Mouse (Mus musculus) adrenal gland, postnatal 36 days (tissue): ENCODE results near the gene Cd40lg. TPM values are rescaled to one million over a fixed set of nuclear protein-coding genes. Genes with fewer than 3 reads are reported as not detected.

Experiments
- total RNA-seq, 2 experiments: library from RNA; stranded (reverse); gene quantifications; 2 replicates each; pipeline ENCODE4 v1.2.3; 2021

Cd40lg gene
- total RNA-seq, 2 experiments from 2014 or later: not detected

Other genes starting within 250 kb of the Cd40lg start
- gene Brs3, start 169.1 kb upstream of the Cd40lg start, total RNA-seq: not detected
- 10 to 100 TPM; 43.2 to 48.8 TPM for gene Htatsf1, start 158.6 kb upstream of the Cd40lg start, total RNA-seq
- gene Vgll1, start 124.0 kb upstream of the Cd40lg start, total RNA-seq: not detected
- 10 to 100 TPM; 36.6 to 42.6 TPM for gene Arhgef6, start 126.6 kb downstream of the Cd40lg start, total RNA-seq
- 10 to 100 TPM; 22.8 to 31.9 TPM for gene Rbmx, start 180.9 kb downstream of the Cd40lg start, total RNA-seq
- gene Gm364, start 197.0 kb downstream of the Cd40lg start, total RNA-seq: not detected